Mouse (Mus musculus) forebrain, embryonic 12.5 days (tissue): ENCODE data around the gene Card19. TPM values are rescaled to one million over a fixed set of nuclear protein-coding genes. Genes with fewer than 3 reads are reported as not detected.

ENCODE experiments used
- ATAC-seq: fragments of 200-750 bp; cut with Nextera tagmentation; 2 replicates; pipeline ENCODE4 v1.8.0; 2017; ENCODE audit warnings: moderate TSS enrichment; ENCODE audit not compliant: low FRiP score
- H3K27ac ChIP-seq: fragments of 300-500 bp; sonication (generic); 2 replicates; pipeline ENCODE4 v1.5.1; 2016; ENCODE audit warnings: mild to moderate bottlenecking
- H3K27me3 ChIP-seq: fragments of 300-500 bp; sonication (generic); 2 replicates; pipeline ENCODE4 v1.6.1; 2016; ENCODE audit warnings: mild to moderate bottlenecking
- H3K36me3 ChIP-seq: fragments of 300-500 bp; sonication (generic); replicated peaks from 2 replicates; pipeline ENCODE4 v1.6.1; 2016; ENCODE audit warnings: mild to moderate bottlenecking
- H3K4me1 ChIP-seq: fragments of 300-500 bp; sonication (generic); 2 replicates; pipeline ENCODE4 v1.6.1; 2016
- H3K4me2 ChIP-seq: fragments of 300-500 bp; sonication (generic); 2 replicates; pipeline ENCODE4 v1.6.1; 2016; ENCODE audit warnings: mild to moderate bottlenecking, moderate library complexity
- H3K4me3 ChIP-seq: fragments of 300-500 bp; sonication (generic); replicated peaks from 2 replicates; pipeline ENCODE4 v1.5.1; 2016; ENCODE audit warnings: mild to moderate bottlenecking
- H3K9ac ChIP-seq: fragments of 300-500 bp; sonication (generic); 2 replicates; pipeline ENCODE4 v1.6.1; 2016; ENCODE audit warnings: mild to moderate bottlenecking
- H3K9me3 ChIP-seq: fragments of 300-500 bp; sonication (generic); 2 replicates; pipeline ENCODE4 v1.6.1; 2016
- whole genome bisulfite sequencing: fragments of 180-500 bp; shearing (Covaris S2); methylation state at CpG from one replicate; pipeline ENCODE4 v1.1.7; 2016; 5-methylcytosine and 5-hydroxymethylcytosine counted together
- polyA plus RNA-seq: library from polyadenylated mRNA; unstranded; fragments of >200 nt; fragmentation: Nextera tagmentation; extraction: Ambion mirVana; gene quantifications from 2 replicates; pipeline ENCODE4 v1.2.1, GENCODE M21; 2016

Gene Card19
- polyA plus RNA-seq = 15.3 and 17.2 TPM in 2 replicates

GRCm38 (mm10) chr13:49215504-49216219 is at the start of gene Card19:
Card19 (minus strand) TSS chr13:49216037.
- peak; percentile 90 for ATAC-seq
- peaks cover 39% of the 10 kb centered on the region for H3K27me3 ChIP-seq
- no peak within 1 kb of the TSS for H3K27ac ChIP-seq
- peak within 1 kb of the TSS; percentile 74 for H3K9ac ChIP-seq
- peak within 1 kb of the TSS; percentile 73 for H3K4me3 ChIP-seq
- no peaks in the 10 kb centered on the region for H3K9me3 ChIP-seq
- H3K4me2 ChIP-seq = peak within 1 kb of the TSS; percentile 93
- H3K36me3 ChIP-seq = no peaks in the 10 kb centered on the region
- under 1% methylated on average over 59 of the region's 78 CpGs for WGBS
- H3K4me1 ChIP-seq = peaks cover 51% of the 10 kb centered on the region

GRCm38 (mm10) chr13:49260036-49260722 is 44.3 kb upstream of the Card19 start:
- no peak for ATAC-seq
- H3K9me3 ChIP-seq = no peaks in the 10 kb centered on the region
- no peaks in the 10 kb centered on the region for H3K27me3 ChIP-seq
- H3K4me1 ChIP-seq = no peaks in the 10 kb centered on the region; the same call in 1 of the 2 replicates
- no peak overlapping the region for H3K4me2 ChIP-seq
- H3K36me3 ChIP-seq = 0 out of 2 replicates have a peak, but pooled peaks cover 4% of the 10 kb centered on the region
- WGBS = 82% methylated on average over 15 of the region's 15 CpGs
- no peak overlapping the region for H3K27ac ChIP-seq
- H3K4me3 ChIP-seq = no peak overlapping the region
- H3K9ac ChIP-seq = no peak overlapping the region

- no peak overlapping the region for H3K27ac ChIP-seq
- no peak overlapping the region for H3K4me2 ChIP-seq
- no peak overlapping the region for H3K4me3 ChIP-seq
- 86% methylated on average over 3 of the region's 3 CpGs for WGBS
- H3K4me1 ChIP-seq = no peaks in the 10 kb centered on the region; the same call in 1 of the 2 replicates
- H3K36me3 ChIP-seq = no peaks in the 10 kb centered on the region
- ATAC-seq = no peak
- no peak overlapping the region for H3K9ac ChIP-seq
- no peaks in the 10 kb centered on the region for H3K27me3 ChIP-seq
- no peaks in the 10 kb centered on the region for H3K9me3 ChIP-seq
Measured at GRCm38 (mm10) chr13:49257819-49258313, 42.0 kb upstream of the Card19 start.

GRCm38 (mm10) chr13:49252746-49253145 is 36.9 kb upstream of the Card19 start:
- Histone ChIP-seq H3K4me3 (no peak overlapping the region), H3K4me1 (peaks cover 10% of the 10 kb centered on the region), H3K4me2 (no peak overlapping the region), H3K9me3 (no peaks in the 10 kb centered on the region), H3K9ac (no peak overlapping the region), H3K36me3 (no peaks in the 10 kb centered on the region), H3K27me3 (peaks cover 29% of the 10 kb centered on the region), H3K27ac (no peak overlapping the region)
- ATAC-seq = no peak
- WGBS = 86% methylated on average over 13 of the region's 13 CpGs

- no peak overlapping the region for H3K9ac ChIP-seq
- H3K9me3 ChIP-seq = no peaks in the 10 kb centered on the region
- no peak overlapping the region for H3K4me3 ChIP-seq
- 68% methylated on average over 2 of the region's 2 CpGs for WGBS
- no peak overlapping the region for H3K27ac ChIP-seq
- no peak overlapping the region for H3K4me2 ChIP-seq
- peaks cover 15% of the 10 kb centered on the region for H3K4me1 ChIP-seq
- ATAC-seq = no peak
- peaks cover 35% of the 10 kb centered on the region for H3K27me3 ChIP-seq
- H3K36me3 ChIP-seq = no peaks in the 10 kb centered on the region
Measured at GRCm38 (mm10) chr13:49252113-49252512, 36.3 kb upstream of the Card19 start.

GRCm38 (mm10) chr13:49250716-49251517 is 35.1 kb upstream of the Card19 start:
- H3K27ac ChIP-seq = no peak overlapping the region
- H3K4me2 ChIP-seq = no peak overlapping the region
- 24% methylated on average over 4 of the region's 4 CpGs for WGBS

GRCm38 (mm10) chr13:49249634-49250033 is 33.8 kb upstream of the Card19 start:
- H3K9ac ChIP-seq = no peak overlapping the region
- ATAC-seq = no peak
- H3K9me3 ChIP-seq = no peaks in the 10 kb centered on the region
- H3K4me3 ChIP-seq = no peak overlapping the region
- peaks cover 50% of the 10 kb centered on the region for H3K27me3 ChIP-seq
- H3K4me2 ChIP-seq = no peak overlapping the region
- no peaks in the 10 kb centered on the region for H3K36me3 ChIP-seq
- WGBS = 75% methylated on average over 2 of the region's 2 CpGs
- H3K27ac ChIP-seq = no peak overlapping the region
- H3K4me1 ChIP-seq = peaks cover 15% of the 10 kb centered on the region

More at GRCm38 (mm10) chr13:49250716-49251517, 35.1 kb upstream of the Card19 start:
- no peak for ATAC-seq
- no peak overlapping the region for H3K9ac ChIP-seq
- peaks cover 47% of the 10 kb centered on the region for H3K27me3 ChIP-seq
- no peaks in the 10 kb centered on the region for H3K9me3 ChIP-seq
- peaks cover 15% of the 10 kb centered on the region for H3K4me1 ChIP-seq
- H3K4me3 ChIP-seq = no peak overlapping the region
- no peaks in the 10 kb centered on the region for H3K36me3 ChIP-seq

GRCm38 (mm10) chr13:49248923-49249322 is 33.1 kb upstream of the Card19 start:
- Histone ChIP-seq H3K27ac (no peak overlapping the region), H3K27me3 (peaks cover 50% of the 10 kb centered on the region), H3K4me1 (peaks cover 15% of the 10 kb centered on the region), H3K9ac (no peak overlapping the region), H3K36me3 (no peaks in the 10 kb centered on the region), H3K4me3 (no peak overlapping the region), H3K9me3 (no peaks in the 10 kb centered on the region), H3K4me2 (no peak overlapping the region)
- ATAC-seq = no peak
- WGBS = 71% methylated on average over 3 of the region's 3 CpGs

GRCm38 (mm10) chr13:49248467-49248862 is 32.6 kb upstream of the Card19 start, which contains the start of gene Susd3:
Susd3 (minus strand) TSS chr13:49248706.
- H3K4me2 ChIP-seq = peak within 1 kb of the TSS; percentile 61
- H3K9ac ChIP-seq = 0 out of 2 replicates have a peak within 1 kb of the TSS, but pooled peaks have one; percentile 21
- no peaks in the 10 kb centered on the region for H3K9me3 ChIP-seq
- H3K4me1 ChIP-seq = peaks cover 15% of the 10 kb centered on the region
- peaks cover 50% of the 10 kb centered on the region for H3K27me3 ChIP-seq
- H3K36me3 ChIP-seq = no peaks in the 10 kb centered on the region
- WGBS = 19% methylated on average over 8 of the region's 8 CpGs
- H3K4me3 ChIP-seq = peak within 1 kb of the TSS; percentile 40
- ATAC-seq = no peak
- H3K27ac ChIP-seq = no peak within 1 kb of the TSS

- peaks cover 15% of the 10 kb centered on the region for H3K4me1 ChIP-seq
- H3K9ac ChIP-seq = 0 out of 2 replicates have a peak overlapping the region, but pooled peaks have one; percentile 21
- H3K27ac ChIP-seq = no peak overlapping the region
- peak; percentile 23; the same call in 1 of the 2 replicates for ATAC-seq
- no peaks in the 10 kb centered on the region for H3K9me3 ChIP-seq
- H3K4me2 ChIP-seq = peak overlapping the region; percentile 61
- H3K36me3 ChIP-seq = no peaks in the 10 kb centered on the region
- WGBS = 2% methylated on average over 58 of the region's 58 CpGs
- peaks cover 50% of the 10 kb centered on the region for H3K27me3 ChIP-seq
- peak overlapping the region; percentile 40 for H3K4me3 ChIP-seq
Measured at GRCm38 (mm10) chr13:49247740-49248466, 32.1 kb upstream of the Card19 start.

- 37% methylated on average over 12 of the region's 12 CpGs for WGBS
- H3K36me3 ChIP-seq = no peaks in the 10 kb centered on the region
- ATAC-seq = no peak
- no peak overlapping the region for H3K9ac ChIP-seq
- no peaks in the 10 kb centered on the region for H3K9me3 ChIP-seq
- H3K4me1 ChIP-seq = peaks cover 15% of the 10 kb centered on the region
- H3K4me3 ChIP-seq = peak overlapping the region; percentile 40
- H3K4me2 ChIP-seq = peak overlapping the region; percentile 61
- no peak overlapping the region for H3K27ac ChIP-seq
- peaks cover 50% of the 10 kb centered on the region for H3K27me3 ChIP-seq
Measured at GRCm38 (mm10) chr13:49247232-49247739, 31.4 kb upstream of the Card19 start.
